Mouse (Mus musculus) megakaryocyte-erythroid progenitor cell, adult 5-6 weeks (primary cell): ENCODE data around the gene Frmd8. TPM values are rescaled to one million over a fixed set of nuclear protein-coding genes. Genes with fewer than 3 reads are reported as not detected.

Source experiments
- ATAC-seq: replicated peaks from 2 replicates; pipeline ENCODE4 v1.8.0; 2016; ENCODE audit warnings: mild to moderate bottlenecking, inconsistent platforms; ENCODE audit not compliant: severe bottlenecking, poor library complexity, low FRiP score, low TSS enrichment
- total RNA-seq, 2 experiments: library from RNA; stranded (forward) in 1 of 2; stranded (reverse) in 1 of 2; fragments of 200-1000, 215-1000 nt in 1 of 2; fragments of >200 nt in 1 of 2; fragmentation: Nextera tagmentation in 1 of 2; gene quantifications; 2 replicates each; pipeline ENCODE4 v1.2.3; 2014 to 2017

The Frmd8 gene
- total RNA-seq, 2 experiments from 2014 or later, result 12.5 to 14.3 TPM

GRCm38 (mm10) chr19:5856604-5857003, 18.5 kb downstream of the Frmd8 start:
- ATAC-seq, result no peak

- no peak for ATAC-seq
These were observed 22.9 kb downstream of the Frmd8 start for GRCm38 (mm10) chr19:5852035-5852722.

GRCm38 (mm10) chr19:5851481-5851971, 23.5 kb downstream of the Frmd8 start:
- 0 out of 2 replicates have a peak, but pooled peaks have one; percentile 14 for ATAC-seq

GRCm38 (mm10) chr19:5850860-5851259, 24.2 kb downstream of the Frmd8 start:
- ATAC-seq, result no peak

- ATAC-seq, result peak; percentile 41
These were observed 25.1 kb downstream of the Frmd8 start for GRCm38 (mm10) chr19:5849843-5850527.

GRCm38 (mm10) chr19:5848826-5849672, 26.0 kb downstream of the Frmd8 start:
- ATAC-seq, result no peak

GRCm38 (mm10) chr19:5848032-5848825, 26.8 kb downstream of the Frmd8 start:
- ATAC-seq, result peak; percentile 17; the same call in 1 of the 2 replicates

GRCm38 (mm10) chr19:5847306-5847796, 27.7 kb downstream of the Frmd8 start:
- no peak for ATAC-seq

- 0 out of 2 replicates have a peak, but pooled peaks have one; percentile 6 for ATAC-seq
These were observed 28.3 kb downstream of the Frmd8 start for GRCm38 (mm10) chr19:5846557-5847305.

GRCm38 (mm10) chr19:5846154-5846553, 28.9 kb downstream of the Frmd8 start:
- ATAC-seq, result no peak

GRCm38 (mm10) chr19:5845319-5846135, 29.5 kb downstream of the Frmd8 start:
- ATAC-seq, result peak; percentile 35

- peak; percentile 1; the same call in 1 of the 2 replicates for ATAC-seq
These were observed 30.2 kb downstream of the Frmd8 start for GRCm38 (mm10) chr19:5844831-5845318.

- ATAC-seq, result peak; percentile 12
These were observed 31.0 kb downstream of the Frmd8 start for GRCm38 (mm10) chr19:5843781-5844691.

- ATAC-seq, result no peak
These were observed 32.0 kb downstream of the Frmd8 start for GRCm38 (mm10) chr19:5842785-5843730.
